Mouse (Mus musculus) macrophage (primary cell): ENCODE data around the gene Rnf8. TPM values are rescaled to one million over a fixed set of nuclear protein-coding genes. Genes with fewer than 3 reads are reported as not detected.
A peak's percentile ranks its signal among the peaks of the same experiment; 100 is the strongest.
"Not testable (repeated sequence)": the region's sequence is repeated elsewhere in the genome, so short reads cannot be mapped to it uniquely, and the experiment has no call there.

ENCODE experiments used
- H3K27ac ChIP-seq: fragments of 350-480 bp; formaldehyde crosslinking; 2 replicates; pipeline ENCODE4 v1.9.0; 2021
- H3K36me3 ChIP-seq: fragments of 350-480 bp; formaldehyde crosslinking; 2 replicates; pipeline ENCODE4 v1.9.0; 2021; ENCODE audit errors: inconsistent target
- H3K4me3 ChIP-seq: fragments of 350-480 bp; formaldehyde crosslinking; 2 replicates; pipeline ENCODE4 v1.9.0; 2021; ENCODE audit errors: inconsistent target
- H3K79me2 ChIP-seq: fragments of 350-480 bp; formaldehyde crosslinking; 2 replicates; pipeline ENCODE4 v1.9.0; 2021; ENCODE audit errors: inconsistent target
- WGBS: methylation state at CpG from one replicate; pipeline ENCODE4 v1.1.7; 2026; ENCODE audit warnings: inconsistent platforms; ENCODE audit not compliant: missing documents; 5-methylcytosine and 5-hydroxymethylcytosine counted together
- polyA plus RNA-seq: library from polyadenylated mRNA; stranded (reverse); fragments of 250-400 nt; gene quantifications from 3 replicates; pipeline ENCODE4 v1.2.4, GENCODE M21; 2018; ENCODE audit warnings: inconsistent platforms

Rnf8 gene
- polyA plus RNA-seq, 1 experiment from 2014 or later = 16.5 TPM

DNA sequence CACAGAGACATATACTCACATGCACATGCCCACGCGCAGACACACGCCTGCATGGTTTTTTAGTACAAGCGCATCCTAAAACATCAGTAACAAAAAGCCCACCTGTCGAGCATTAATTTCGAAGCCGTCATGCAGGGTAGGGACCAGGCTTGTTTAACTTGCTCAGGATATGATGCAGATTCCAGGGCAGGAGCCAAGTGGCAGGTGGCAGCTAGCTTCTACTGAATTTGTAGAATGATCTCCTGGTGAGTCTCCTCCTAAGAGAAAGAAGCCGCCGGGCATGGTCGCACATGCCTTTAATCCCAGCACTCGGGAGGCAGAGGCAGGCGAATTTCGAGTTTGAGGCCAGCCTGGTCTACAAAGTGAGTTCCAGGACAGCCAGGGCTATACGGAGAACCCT is 15.5 kb upstream of the Rnf8 start:
- Histone ChIP-seq H3K27ac (no peak overlapping the region), H3K79me2 (no peaks in the 10 kb centered on the region), H3K4me3 (no peak overlapping the region), H3K36me3 (peaks cover 18% of the 10 kb centered on the region; the same call in 1 of the 2 replicates)
- 96% methylated on average over 14 of the region's 14 CpGs for WGBS

DNA sequence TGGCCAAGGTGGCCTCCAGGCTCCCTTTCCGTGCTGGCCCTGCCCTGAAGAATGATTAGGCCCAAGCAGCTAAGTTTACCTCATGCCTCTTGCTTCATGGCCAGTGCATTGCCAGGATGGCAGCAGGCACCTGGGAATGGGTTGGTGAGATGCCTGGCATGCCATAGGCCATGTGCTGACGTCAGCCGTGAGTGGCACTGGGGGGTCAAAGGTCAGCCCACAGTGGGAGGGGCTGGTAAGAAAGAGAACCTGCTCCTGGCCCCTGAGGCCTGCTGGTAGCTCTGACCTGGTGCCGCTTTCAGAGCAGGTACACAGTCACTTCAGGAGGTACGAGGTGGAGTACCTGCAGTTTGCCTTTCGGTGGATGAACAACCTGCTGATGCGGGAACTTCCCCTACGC is 15.1 kb upstream of the Rnf8 start:
- WGBS = 97% methylated on average over 8 of the region's 8 CpGs
- H3K4me3 ChIP-seq = no peak overlapping the region
- peaks cover 18% of the 10 kb centered on the region; the same call in 1 of the 2 replicates for H3K36me3 ChIP-seq
- H3K27ac ChIP-seq = no peak overlapping the region
- no peaks in the 10 kb centered on the region for H3K79me2 ChIP-seq

DNA sequence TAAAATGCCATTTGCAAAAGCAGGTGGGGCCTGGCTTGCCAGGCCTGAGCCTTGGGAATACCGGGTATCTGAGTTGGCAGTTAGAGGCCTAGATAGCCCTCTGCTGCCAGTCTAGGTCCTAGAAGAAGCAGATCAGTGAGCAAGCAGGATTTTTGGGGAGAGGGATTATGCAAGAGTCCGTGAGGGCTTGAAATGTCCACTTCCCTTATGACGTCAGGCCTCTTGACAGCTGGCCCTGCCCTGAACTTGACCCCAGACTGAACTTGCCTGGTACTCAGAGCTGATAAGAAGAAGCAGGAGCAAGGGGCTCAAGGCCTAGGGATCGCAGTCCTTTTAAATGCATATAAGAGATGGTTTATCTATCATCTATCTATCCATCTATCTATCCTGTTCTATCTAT is 13.2 kb upstream of the Rnf8 start:
- peaks cover 2% of the 10 kb centered on the region; the same call in 1 of the 2 replicates for H3K36me3 ChIP-seq
- no peaks in the 10 kb centered on the region for H3K79me2 ChIP-seq
- H3K4me3 ChIP-seq = no peak overlapping the region
- H3K27ac ChIP-seq = 0 out of 2 replicates have a peak overlapping the region, but pooled peaks have one; percentile 4
- WGBS = 42% methylated on average over 4 of the region's 4 CpGs

DNA sequence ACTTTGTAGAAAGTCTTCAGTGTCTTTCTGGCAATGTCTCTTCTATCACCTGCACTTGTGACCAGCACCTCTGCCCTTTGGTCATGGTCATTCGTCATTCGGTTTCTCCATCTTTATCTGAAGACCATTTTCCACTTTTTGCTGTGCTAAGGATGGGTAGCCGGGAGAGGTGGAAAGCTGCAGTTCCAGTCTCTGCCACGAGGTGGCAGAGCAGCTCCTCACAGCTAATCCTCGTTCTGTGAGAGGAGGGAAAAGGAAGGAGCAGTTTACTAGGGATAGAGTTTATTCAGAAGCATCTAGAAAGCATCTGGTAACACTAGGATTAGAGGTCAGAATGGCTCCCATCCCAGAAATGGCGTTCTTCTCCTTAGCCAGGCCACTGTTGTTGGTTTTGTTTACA is 11.3 kb upstream of the Rnf8 start:
- Histone ChIP-seq H3K27ac (no peak overlapping the region), H3K36me3 (no peaks in the 10 kb centered on the region; the same call in 1 of the 2 replicates), H3K79me2 (no peaks in the 10 kb centered on the region), H3K4me3 (no peak overlapping the region)
- 28% methylated on average over 6 of the region's 6 CpGs for WGBS

DNA sequence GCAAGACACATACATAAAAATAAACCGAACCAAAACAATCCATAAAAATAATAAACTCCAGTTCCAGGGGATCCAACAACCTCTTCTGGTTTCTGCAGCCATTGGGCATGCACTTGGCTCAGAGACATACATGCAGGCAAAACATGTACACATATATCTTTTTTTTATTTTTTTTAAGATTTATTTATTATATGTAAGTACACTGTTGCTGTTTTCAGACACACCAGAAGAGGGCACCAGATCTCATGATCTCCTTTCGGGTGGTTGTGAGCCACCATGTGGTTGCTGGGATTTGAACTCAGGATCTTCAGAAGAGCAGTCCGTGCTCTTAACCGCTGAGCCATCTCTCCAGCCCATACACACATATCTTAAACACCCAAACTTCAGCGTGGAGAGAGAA is 1.1 kb upstream of the Rnf8 start:
- H3K79me2 ChIP-seq = peaks cover 33% of the 10 kb centered on the region
- not testable (repeated sequence) for H3K27ac ChIP-seq, H3K36me3 ChIP-seq, H3K4me3 ChIP-seq
- 88% methylated on average over 4 of the region's 5 CpGs for WGBS

DNA sequence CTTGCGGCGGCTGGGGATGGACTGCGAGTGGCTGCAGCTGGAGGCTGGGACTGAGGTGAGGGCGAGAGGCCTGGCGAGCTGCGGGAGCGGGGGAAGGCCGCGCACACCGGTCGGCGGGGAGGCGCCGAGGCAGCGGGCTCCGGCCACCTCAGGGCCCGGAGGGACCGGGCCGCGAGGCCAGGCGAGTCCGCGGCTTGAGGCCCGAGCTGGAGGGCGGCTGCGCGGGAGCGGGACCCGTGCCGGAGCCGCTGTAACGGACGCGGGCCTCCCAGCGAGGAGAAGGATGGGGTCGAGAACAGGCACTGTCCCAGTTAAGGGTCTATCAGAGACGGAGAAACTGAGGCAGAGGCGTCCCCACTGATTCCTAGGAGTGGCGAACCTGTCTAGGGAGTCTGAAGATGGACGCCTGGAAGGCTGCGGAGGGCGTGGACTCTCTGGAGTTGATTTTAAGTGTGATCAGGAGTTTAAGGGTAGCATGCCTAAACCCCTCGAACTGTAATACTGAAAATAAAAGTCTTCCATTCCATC is 498 bp downstream of the Rnf8 start:
- under 1% methylated on average over 35 of the region's 43 CpGs for WGBS

DNA sequence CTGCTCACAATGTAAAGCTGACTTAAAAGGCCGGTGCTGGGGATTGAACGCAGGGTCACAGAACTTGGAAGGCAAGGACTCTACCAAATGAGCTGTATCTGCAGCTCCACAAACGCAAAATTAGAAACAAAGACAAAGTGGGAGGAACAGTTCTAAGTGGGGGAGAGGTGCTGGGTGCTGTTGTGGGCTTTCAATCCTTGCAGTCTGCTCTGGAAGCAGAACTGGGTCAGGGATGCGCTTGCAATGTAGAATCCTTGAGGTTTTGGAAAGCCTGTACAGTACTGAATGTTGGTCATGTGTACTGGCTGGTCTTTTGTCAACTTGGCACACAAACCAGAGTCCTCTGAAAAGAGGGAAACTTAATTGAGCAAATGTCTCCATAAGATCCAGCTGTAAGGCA is 1.0 kb downstream of the Rnf8 start:
- H3K36me3 ChIP-seq = no peaks in the 10 kb centered on the region
- peak overlapping the region; percentile 24; the same call in 1 of the 2 replicates for H3K27ac ChIP-seq
- H3K4me3 ChIP-seq = peak overlapping the region; percentile 85
- 14% methylated on average over 4 of the region's 4 CpGs for WGBS
- peaks cover 53% of the 10 kb centered on the region for H3K79me2 ChIP-seq

More for the DNA sequence above, 498 bp downstream of the Rnf8 start:
- peak overlapping the region; percentile 85 for H3K4me3 ChIP-seq
- H3K27ac ChIP-seq = peak overlapping the region; percentile 24; the same call in 1 of the 2 replicates
- peaks cover 50% of the 10 kb centered on the region for H3K79me2 ChIP-seq
- no peaks in the 10 kb centered on the region for H3K36me3 ChIP-seq

DNA sequence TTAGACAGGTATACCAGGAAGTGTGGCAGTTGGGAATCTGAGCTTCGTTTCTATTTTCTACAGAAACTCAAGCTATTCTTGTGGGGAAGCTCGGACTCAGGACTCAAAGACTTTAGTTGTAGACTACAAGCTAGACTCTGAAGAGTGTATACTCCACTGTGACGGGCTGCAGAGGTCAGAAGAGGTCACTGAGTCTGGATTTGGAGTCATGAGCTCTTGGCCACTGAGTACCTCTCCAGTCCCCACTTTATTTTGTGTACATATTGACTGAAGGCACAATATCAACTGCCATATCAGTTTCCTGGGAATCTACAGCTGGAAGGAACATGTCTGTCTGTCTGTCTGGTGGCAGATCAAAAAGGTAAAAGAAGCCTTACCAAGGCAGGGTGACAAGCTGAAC is 4.6 kb downstream of the Rnf8 start:
- Histone ChIP-seq H3K27ac (no peak overlapping the region), H3K79me2 (peaks cover 55% of the 10 kb centered on the region), H3K36me3 (peaks cover 14% of the 10 kb centered on the region), H3K4me3 (no peak overlapping the region)
- WGBS = 63% methylated on average over 3 of the region's 3 CpGs

DNA sequence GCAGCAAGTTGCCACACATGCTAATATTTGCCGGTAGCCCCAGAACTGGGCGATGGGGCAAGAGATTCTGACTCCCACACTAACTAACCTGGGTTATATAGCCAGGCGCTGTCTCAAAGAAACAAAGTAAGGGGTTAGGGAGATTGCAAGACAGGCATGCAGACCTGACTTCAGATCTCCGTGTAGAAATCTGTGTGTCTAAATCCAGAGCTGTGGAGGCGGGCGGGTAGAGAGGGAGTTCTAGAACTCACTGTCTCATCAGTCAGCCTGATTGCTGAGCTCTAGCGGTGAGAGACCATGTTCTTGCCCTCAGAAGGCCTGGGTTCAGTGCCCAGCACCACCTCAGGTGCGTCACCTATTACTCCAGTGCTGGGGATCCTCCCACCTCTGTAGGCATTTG is 8.9 kb downstream of the Rnf8 start:
- no peak overlapping the region for H3K27ac ChIP-seq
- WGBS = 96% methylated on average over 8 of the region's 8 CpGs
- H3K79me2 ChIP-seq = peaks cover 22% of the 10 kb centered on the region; the same call in 1 of the 2 replicates
- H3K36me3 ChIP-seq = peaks cover 44% of the 10 kb centered on the region
- H3K4me3 ChIP-seq = no peak overlapping the region

DNA sequence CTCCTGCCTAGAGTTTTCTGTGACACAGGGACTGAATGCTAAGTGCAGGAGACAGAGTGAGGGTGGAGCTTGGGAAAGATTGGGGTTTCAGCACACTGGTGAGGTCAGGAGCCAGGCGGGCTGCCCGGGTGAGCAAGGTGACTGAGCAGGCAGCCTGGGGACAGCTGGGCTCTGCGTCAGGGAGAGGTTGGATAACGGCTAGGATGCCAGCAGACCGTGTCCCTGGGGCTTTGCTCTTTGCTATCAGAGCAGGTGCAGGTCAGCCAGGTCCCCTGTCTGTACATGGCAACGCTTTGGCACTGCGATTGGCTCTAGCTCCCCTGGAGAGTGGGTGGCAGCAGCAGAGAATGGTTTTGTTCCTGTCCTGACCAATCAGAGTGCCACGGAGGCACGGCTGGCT is 12.7 kb downstream of the Rnf8 start:
- WGBS = 94% methylated on average over 9 of the region's 9 CpGs
- no peak overlapping the region for H3K27ac ChIP-seq
- H3K79me2 ChIP-seq = no peaks in the 10 kb centered on the region
- H3K36me3 ChIP-seq = peaks cover 67% of the 10 kb centered on the region
- no peak overlapping the region for H3K4me3 ChIP-seq

DNA sequence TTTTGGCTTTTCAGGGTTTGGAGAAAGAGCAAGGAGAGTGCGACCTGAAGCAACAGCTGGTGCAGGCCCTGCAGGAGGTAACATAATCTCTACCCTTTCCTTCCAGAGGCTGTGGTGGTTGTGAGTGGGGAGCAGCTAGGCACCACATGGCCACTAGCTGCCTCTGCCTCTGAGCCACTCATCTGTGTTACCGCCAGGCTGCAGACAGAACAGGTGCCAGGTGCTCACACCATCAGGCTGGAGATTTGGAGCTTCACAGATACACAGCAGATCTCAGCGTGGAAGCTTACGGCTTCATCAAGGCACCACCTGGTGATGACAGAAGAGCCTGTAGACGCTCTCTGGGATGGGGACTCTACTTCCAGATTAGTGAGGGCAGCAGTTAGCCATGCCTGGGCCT is 14.4 kb downstream of the Rnf8 start:
- Histone ChIP-seq H3K36me3 (peaks cover 73% of the 10 kb centered on the region), H3K79me2 (no peaks in the 10 kb centered on the region), H3K4me3 (no peak overlapping the region), H3K27ac (no peak overlapping the region)
- 95% methylated on average over 5 of the region's 5 CpGs for WGBS

DNA sequence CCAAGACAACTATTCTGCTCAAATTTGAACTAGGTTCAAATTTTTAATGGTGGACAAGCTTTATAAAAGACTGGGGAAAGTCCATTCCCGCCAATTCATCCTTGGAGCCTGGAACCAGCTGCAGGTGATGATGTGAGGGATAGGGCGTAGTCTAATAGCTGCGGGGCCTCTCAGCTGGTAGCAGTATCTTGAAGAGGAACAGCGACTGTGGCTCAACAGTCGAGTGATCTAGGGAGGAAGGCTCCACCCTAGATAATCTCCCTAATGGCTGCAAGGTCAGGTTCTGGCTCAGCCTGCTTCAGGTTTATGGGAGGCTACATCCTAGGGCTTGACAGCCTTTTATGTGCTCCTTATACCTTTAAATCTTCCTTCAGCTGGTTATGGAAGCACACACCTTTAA is 15.0 kb downstream of the Rnf8 start:
- no peaks in the 10 kb centered on the region for H3K79me2 ChIP-seq
- no peak overlapping the region for H3K4me3 ChIP-seq
- H3K36me3 ChIP-seq = peaks cover 77% of the 10 kb centered on the region
- WGBS = 66% methylated on average over 5 of the region's 5 CpGs
- no peak overlapping the region for H3K27ac ChIP-seq

DNA sequence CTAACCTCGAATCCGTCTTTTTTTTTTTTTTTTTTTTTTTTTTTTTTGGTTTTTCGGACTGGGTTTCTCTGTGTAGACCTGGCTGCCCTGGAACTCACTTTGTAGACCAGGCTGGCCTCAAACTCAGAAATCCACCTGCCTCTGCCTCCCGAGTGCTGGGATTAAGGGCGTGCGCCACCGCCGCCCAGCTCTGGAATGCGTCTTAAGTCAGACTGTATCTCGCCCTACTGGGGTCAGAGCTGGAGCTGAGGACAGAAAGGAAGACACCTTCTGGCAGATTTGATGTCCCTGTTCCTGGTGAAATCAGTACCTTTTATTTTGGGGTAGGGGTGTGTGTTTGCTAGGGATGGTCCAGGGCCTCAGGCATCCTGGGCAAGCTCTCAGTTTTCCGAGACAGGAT is 17.7 kb downstream of the Rnf8 start:
- H3K79me2 ChIP-seq = no peaks in the 10 kb centered on the region
- H3K36me3 ChIP-seq = peaks cover 81% of the 10 kb centered on the region
- H3K27ac ChIP-seq = no peak overlapping the region
- H3K4me3 ChIP-seq = no peak overlapping the region
- 86% methylated on average over 9 of the region's 11 CpGs for WGBS

DNA sequence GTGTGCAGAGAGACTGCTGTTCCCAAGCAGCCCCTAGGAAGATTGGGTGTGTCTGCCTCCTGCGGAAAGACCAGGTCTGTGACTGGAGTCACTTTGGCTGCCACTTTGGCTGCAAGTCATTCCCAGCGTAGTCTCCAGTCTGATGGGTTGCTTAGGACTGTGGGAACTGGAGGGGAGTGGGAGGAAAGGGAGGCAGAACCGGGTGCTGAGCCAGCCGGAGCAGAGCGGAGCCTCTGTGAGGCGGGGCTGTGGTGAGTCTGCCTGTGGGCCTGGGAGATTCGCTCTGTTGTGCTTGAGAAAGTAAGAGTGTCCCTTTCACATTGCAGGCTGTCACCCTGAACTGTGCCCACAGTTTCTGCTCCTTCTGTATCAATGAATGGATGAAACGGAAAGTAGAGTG is 20.9 kb downstream of the Rnf8 start:
- Histone ChIP-seq H3K4me3 (no peak overlapping the region), H3K27ac (no peak overlapping the region), H3K79me2 (no peaks in the 10 kb centered on the region), H3K36me3 (peaks cover 63% of the 10 kb centered on the region)
- WGBS = 82% methylated on average over 8 of the region's 8 CpGs

DNA sequence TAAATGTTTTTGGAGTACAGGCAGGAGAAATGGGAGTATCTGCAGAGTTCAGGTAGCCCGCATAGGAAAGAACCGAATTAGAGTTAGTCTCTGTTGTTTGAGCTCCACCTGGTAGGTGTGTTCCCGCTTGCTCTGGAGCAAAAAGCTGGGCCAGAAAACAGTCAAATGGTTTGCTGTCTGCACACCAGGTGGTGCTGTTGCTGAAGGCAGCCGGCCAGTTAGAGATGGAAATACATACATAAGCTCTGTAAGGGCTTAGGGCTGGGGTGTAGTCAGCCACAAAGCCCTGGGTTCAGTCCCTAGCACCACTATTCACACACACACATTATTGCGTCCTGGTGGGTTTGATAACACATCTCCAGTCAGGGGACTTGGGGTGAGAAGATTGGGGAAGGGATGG is 21.5 kb downstream of the Rnf8 start:
- H3K79me2 ChIP-seq = no peaks in the 10 kb centered on the region
- WGBS = 83% methylated on average over 5 of the region's 5 CpGs
- H3K4me3 ChIP-seq = no peak overlapping the region
- H3K36me3 ChIP-seq = peaks cover 64% of the 10 kb centered on the region
- H3K27ac ChIP-seq = no peak overlapping the region

DNA sequence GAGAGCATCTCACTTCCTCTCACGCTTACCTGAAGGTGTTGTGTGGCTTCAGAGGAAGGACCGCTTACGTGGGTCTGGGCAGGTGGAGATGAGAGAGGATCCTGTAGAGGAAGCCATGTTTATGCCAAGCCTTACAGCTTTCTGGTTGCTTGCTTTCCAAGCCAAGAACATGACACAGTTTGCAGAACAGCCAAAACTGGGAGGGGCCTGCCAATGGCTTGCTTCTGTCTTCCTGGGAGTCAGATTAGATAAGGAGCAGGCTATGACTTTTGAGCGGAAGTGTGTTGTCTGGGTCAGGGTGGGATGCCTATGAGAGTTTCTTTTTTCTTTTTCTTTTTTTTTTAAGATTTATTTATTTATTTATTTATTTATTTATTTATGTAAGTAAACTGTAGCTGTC is 22.8 kb downstream of the Rnf8 start:
- Histone ChIP-seq H3K36me3 (peaks cover 56% of the 10 kb centered on the region), H3K27ac (no peak overlapping the region), H3K4me3 (no peak overlapping the region), H3K79me2 (no peaks in the 10 kb centered on the region)
- whole genome bisulfite sequencing = 97% methylated on average over 4 of the region's 4 CpGs
